Comparison of ENCODE assay signal across 31 mouse cellular contexts in the genomic region with DNA sequence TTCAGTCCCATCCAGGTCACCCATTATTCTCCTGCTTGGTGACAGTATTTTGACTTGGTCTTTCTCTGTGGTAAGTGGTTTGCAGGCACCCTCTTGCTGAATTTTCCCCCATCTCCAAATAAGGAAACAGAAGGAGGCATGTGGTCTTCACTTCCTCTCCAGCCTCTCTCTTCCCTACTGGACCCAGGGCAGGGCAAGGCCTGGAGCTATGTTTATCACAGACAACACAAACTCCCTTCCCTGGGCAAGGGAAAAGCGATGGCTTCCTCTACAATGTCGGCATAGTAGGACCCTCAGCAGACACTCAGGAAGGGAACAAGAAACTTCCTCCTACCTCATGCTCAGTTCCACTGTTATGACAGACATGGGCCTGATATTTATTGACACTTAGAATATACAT. TPM values are rescaled to one million over a fixed set of nuclear protein-coding genes. Genes with fewer than 3 reads are reported as not detected.
DNase-seq lines count a peak whose midpoint lies in the region; ATAC-seq and TF ChIP-seq lines count a peak whose summit lies in the region.
"Had no signal": no experiment of that assay in that cellular context is flagged by ENCODE, and none has a peak within 500 bp of the region (broad histone marks: within the 10 kb centered on the region; RNA-seq: fewer than 3 reads in every experiment).

No protein-coding gene starts in this region.

- H3K79me2 ChIP-seq in liver, adult 2 months (ENCODE audit: control insufficient read depth, insufficient read depth, low read length) = no peaks in the 10 kb centered on the region

- no peak overlapping the region for H3K27ac ChIP-seq in liver, adult 2 months (replicated peaks; ENCODE audit: insufficient read depth, low read depth, low read length)
- H3K27ac ChIP-seq in liver, embryonic 11.5 days (ENCODE audit: low read depth, low read length) = no peak overlapping the region
- H3K27ac ChIP-seq: embryonic facial prominence, embryonic 12.5 days; embryonic facial prominence, embryonic 15.5 days; hindbrain, embryonic 10.5 days; hindbrain, embryonic 13.5 days had no signal

- no peak overlapping the region for H3K4me2 ChIP-seq in liver, embryonic 11.5 days
- H3K4me2 ChIP-seq: embryonic facial prominence, embryonic 12.5 days; embryonic facial prominence, embryonic 15.5 days; heart, embryonic 11.5 days; hindbrain, embryonic 13.5 days had no signal

- no peak for TF ChIP-seq CTCF in liver, adult 2 months (IDR thresholded peaks at IDR 0.05; ENCODE audit: low read depth, low read length)

- intact Hi-C loops in left cerebral cortex, postnatal 10 days (cut with DNase I) = loop anchor here (5.0 kb wide), 2 partner anchors 385 to 670 kb away; no protein-coding TSS in a partner anchor

- no peaks in the 10 kb centered on the region for H3K9me3 ChIP-seq in liver, embryonic 11.5 days (ENCODE audit: control insufficient read depth, low read length)
- H3K9me3 ChIP-seq: embryonic facial prominence, embryonic 12.5 days; embryonic facial prominence, embryonic 15.5 days; G1E; hindbrain, embryonic 10.5 days; hindbrain, embryonic 13.5 days had no signal

- DNase-seq in liver, adult 2 months (ENCODE audit: extremely low read depth, low read depth, low spot score) = peak; percentile 15
- DNase-seq in liver, embryonic 11.5 days (ENCODE audit: low spot score) = no peak
- DNase-seq in left cerebral cortex, postnatal 10 days (ENCODE audit: extremely low spot score in 1 of 2, low spot score in 2 of 2) = no peak
- no peak for DNase-seq in adrenal gland, adult (ENCODE audit: inconsistent age in 2 of 2, low spot score in 1 of 2)
- no peak for DNase-seq in frontal cortex, adult 2 months (ENCODE audit: extremely low spot score in 1 of 2, low spot score in 1 of 2)
- DNase-seq: adrenal gland, adult 8-10 months; adrenal gland, postnatal 25 days; B cell, adult 2 months; cerebellum, adult 18-20 months; cerebellum, adult 9-10 months; cerebellum, postnatal 14 days; forebrain, postnatal 0 days; gastrocnemius, postnatal 25 days; heart, adult 11 months had no signal

- 0 out of 2 replicates have a peak, but pooled peaks cover 2% of the 10 kb centered on the region for H3K27me3 ChIP-seq in liver, adult 2 months (ENCODE audit: control insufficient read depth, insufficient read depth, low read length)
- peaks cover 11% of the 10 kb centered on the region; the same call in 1 of the 2 replicates for H3K27me3 ChIP-seq in liver, embryonic 11.5 days (replicated peaks; ENCODE audit: control insufficient read depth, insufficient read depth, low read length)

- H3K4me1 ChIP-seq in liver, adult 2 months (ENCODE audit: control insufficient read depth, insufficient read depth, low read length) = no peaks in the 10 kb centered on the region
- no peaks in the 10 kb centered on the region for H3K4me1 ChIP-seq in liver, embryonic 11.5 days (replicated peaks; ENCODE audit: control insufficient read depth, insufficient read depth, low read length)
- H3K4me1 ChIP-seq: embryonic facial prominence, embryonic 12.5 days; embryonic facial prominence, embryonic 15.5 days; hindbrain, embryonic 13.5 days had no signal

- ATAC-seq in liver, embryonic 11.5 days (replicated peaks; ENCODE audit: low FRiP score) = no peak
- ATAC-seq in common myeloid progenitor, adult 5-6 weeks (replicated peaks; ENCODE audit: low read depth, poor library complexity, severe bottlenecking) = peak; percentile 73
- ATAC-seq in megakaryocyte, adult 5-6 weeks (ENCODE audit: poor library complexity, severe bottlenecking) = peak; percentile 53
- ATAC-seq: forebrain, embryonic 14.5 days; forebrain, postnatal 0 days; hindbrain, embryonic 16.5 days; Patski had no signal

- TF ChIP-seq POLR2A in liver, adult 2 months (IDR thresholded peaks at IDR 0.05; ENCODE audit: extremely low read depth, insufficient read depth, low read length) = no peak

- no peaks in the 10 kb centered on the region for H3K36me3 ChIP-seq in liver, adult 2 months (ENCODE audit: control insufficient read depth, insufficient read depth, low read length)
- no peaks in the 10 kb centered on the region for H3K36me3 ChIP-seq in liver, embryonic 11.5 days (ENCODE audit: control insufficient read depth, insufficient read depth, low read length)
- H3K36me3 ChIP-seq: embryonic facial prominence, embryonic 12.5 days; embryonic facial prominence, embryonic 15.5 days; G1E; hindbrain, embryonic 10.5 days; hindbrain, embryonic 13.5 days had no signal

- no peak overlapping the region for H3K9ac ChIP-seq in liver, adult 2 months (ENCODE audit: low read depth, low read length)
- no peak overlapping the region for H3K9ac ChIP-seq in liver, embryonic 11.5 days (ENCODE audit: low read depth, low read length)
- H3K9ac ChIP-seq: embryonic facial prominence, embryonic 12.5 days; embryonic facial prominence, embryonic 15.5 days; forebrain, postnatal 0 days; hindbrain, embryonic 13.5 days had no signal

- 73% methylated on average over 2 of the region's 2 CpGs for WGBS in liver, adult 2 months
- WGBS in liver, embryonic 11.5 days = 38% methylated on average over 2 of the region's 2 CpGs

- H3K4me3 ChIP-seq in liver, adult 2 months (ENCODE audit: insufficient read depth, low read depth, low read length) = no peak overlapping the region
- H3K4me3 ChIP-seq in liver, embryonic 11.5 days (ENCODE audit: low read depth, low read length) = no peak overlapping the region
- H3K4me3 ChIP-seq: embryonic facial prominence, embryonic 12.5 days; embryonic facial prominence, embryonic 15.5 days; hindbrain, embryonic 10.5 days; hindbrain, embryonic 13.5 days had no signal

RNA-seq across cellular contexts. Expression of gene Opalin, which starts 15.0 kb away (rescaled TPM):
- not detected in 2 replicates for total RNA-seq in liver, adult 2 months (2014; rRNA removed)
- not detected in 2 replicates for polyA plus RNA-seq in liver, adult 2 months (2012; rRNA removed)
- not detected in 2 replicates for polyA plus RNA-seq in liver, embryonic 11.5 days (2014; fragmentation: Nextera tagmentation; extraction: Ambion mirVana)
- total RNA-seq in common myeloid progenitor, adult 5-6 weeks (2017) = not detected in 2 replicates
- not detected in 2 replicates for total RNA-seq in megakaryocyte, adult 5-6 weeks (2015)
- total RNA-seq in megakaryocyte, adult 5-6 weeks (2017) = not detected in 2 replicates
- total RNA-seq in left cerebral cortex, postnatal 10 days (2021) = under 1 TPM; 0.36 to 0.69 TPM
- 17.0 and 19.5 TPM in 2 replicates for polyA plus RNA-seq in frontal cortex, adult 2 months (2012; rRNA removed)
- total RNA-seq: adrenal gland, adult 8-10 months; adrenal gland, postnatal 25 days; CH12.LX; forebrain, postnatal 0 days; gastrocnemius, adult 8-10 months; gastrocnemius, postnatal 25 days; heart, adult 8-10 months; heart, postnatal 25 days had no signal
- polyA plus RNA-seq: embryonic facial prominence, embryonic 12.5 days; embryonic facial prominence, embryonic 15.5 days; forebrain, embryonic 11.5 days; forebrain, embryonic 14.5 days; forebrain, postnatal 0 days; G1E; heart, postnatal 0 days; hindbrain, embryonic 10.5 days; hindbrain, embryonic 13.5 days; hindbrain, embryonic 16.5 days; Patski had no signal
